Mouse (Mus musculus) embryonic facial prominence, embryonic 10.5 days (tissue): Measurements from ENCODE around the gene Creg2. TPM values are rescaled to one million over a fixed set of nuclear protein-coding genes. Genes with fewer than 3 reads are reported as not detected.

Experiments used
- DNase-seq: peaks from one replicate; pipeline ENCODE4 v3.0.0-alpha.2; 2017; ENCODE audit warnings: low spot score
- H3K27ac ChIP-seq: fragments of 300-500 bp; sonication (generic); replicated peaks from 2 replicates; pipeline ENCODE4 v1.5.1; 2016; ENCODE audit warnings: mild to moderate bottlenecking
- H3K27me3 ChIP-seq: fragments of 300-500 bp; sonication (generic); replicated peaks from 2 replicates; pipeline ENCODE4 v1.6.1; 2016; ENCODE audit warnings: low read depth, mild to moderate bottlenecking; ENCODE audit not compliant: poor library complexity, severe bottlenecking
- H3K36me3 ChIP-seq: fragments of 300-500 bp; sonication (generic); replicated peaks from 2 replicates; pipeline ENCODE4 v1.6.1; 2016; ENCODE audit warnings: mild to moderate bottlenecking, moderate library complexity
- H3K4me1 ChIP-seq: fragments of 300-500 bp; sonication (generic); 2 replicates; pipeline ENCODE4 v1.6.1; 2016
- H3K4me3 ChIP-seq: fragments of 300-500 bp; sonication (generic); 2 replicates; pipeline ENCODE4 v1.5.1; 2016; ENCODE audit warnings: mild to moderate bottlenecking, moderate library complexity
- H3K9me3 ChIP-seq: fragments of 300-500 bp; sonication (generic); 2 replicates; pipeline ENCODE4 v1.6.1; 2016; ENCODE audit warnings: mild to moderate bottlenecking
- WGBS: fragments of 180-500 bp; shearing (Covaris S2); methylation state at CpG from one replicate; pipeline ENCODE4 v1.1.7; 2016; 5-methylcytosine and 5-hydroxymethylcytosine counted together
- polyA plus RNA-seq: library from polyadenylated mRNA; unstranded; fragments of >200 nt; fragmentation: Nextera tagmentation; extraction: Ambion mirVana; gene quantifications from 2 replicates; pipeline ENCODE4 v1.2.1, GENCODE M21; 2016

Creg2 gene
- polyA plus RNA-seq, 1 experiment from 2014 or later, result 0.06 TPM

GRCm38 (mm10) chr1:39648584-39648983, 2.7 kb downstream of the Creg2 start:
- Histone ChIP-seq H3K36me3 (no peaks in the 10 kb centered on the region), H3K27ac (no peak overlapping the region), H3K4me3 (no peak overlapping the region), H3K4me1 (peaks cover 22% of the 10 kb centered on the region), H3K27me3 (peaks cover 60% of the 10 kb centered on the region), H3K9me3 (no peaks in the 10 kb centered on the region)
- no peak for DNase-seq
- WGBS, result 88% methylated on average over 7 of the region's 7 CpGs

DNA sequence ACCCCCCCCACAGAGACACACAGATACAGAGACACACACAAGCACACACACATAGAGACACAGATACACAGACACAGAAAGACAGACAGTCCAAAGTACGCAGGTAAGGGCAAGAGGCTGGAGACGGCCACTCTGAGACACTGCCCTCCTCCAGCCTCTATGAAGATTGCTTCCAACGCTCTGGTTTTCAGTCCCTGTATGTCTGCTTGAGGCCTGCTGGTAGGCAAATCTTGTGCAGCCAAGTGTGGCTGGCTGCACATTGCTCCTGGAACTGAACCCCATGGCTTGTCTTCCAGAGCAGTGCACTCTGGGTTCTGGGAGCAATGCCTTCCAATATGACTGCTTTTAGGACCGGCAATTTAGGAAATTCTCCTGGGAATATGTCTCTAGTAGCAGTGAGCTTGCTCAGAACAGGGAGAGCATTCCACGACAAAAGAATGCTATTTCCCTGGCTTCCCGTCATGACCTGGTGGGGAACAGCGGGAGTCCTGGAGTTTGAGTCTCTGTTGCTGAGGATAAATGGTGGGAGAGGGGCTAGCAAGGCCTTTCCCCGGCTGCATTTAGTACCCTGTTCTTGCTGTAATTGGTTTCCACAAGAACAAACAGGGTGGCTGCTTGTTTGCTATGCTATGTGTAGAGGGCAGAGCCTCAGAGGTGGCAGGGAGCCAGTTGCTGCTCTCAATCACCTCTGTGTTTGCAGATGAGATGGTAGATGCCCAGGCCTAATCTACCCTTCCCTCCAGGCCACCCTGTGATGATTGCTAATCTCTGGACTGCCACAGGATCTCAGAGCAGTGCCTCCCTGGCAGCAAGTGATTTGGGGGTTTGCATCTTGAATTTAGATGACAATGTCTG, 5.1 kb downstream of the Creg2 start:
- WGBS, result 49% methylated on average over 8 of the region's 8 CpGs
- Histone ChIP-seq H3K9me3 (peaks cover 4% of the 10 kb centered on the region), H3K27me3 (peaks cover 43% of the 10 kb centered on the region), H3K27ac (no peak overlapping the region), H3K4me3 (no peak overlapping the region), H3K4me1 (peaks cover 21% of the 10 kb centered on the region), H3K36me3 (no peaks in the 10 kb centered on the region)
- no peak for DNase-seq

GRCm38 (mm10) chr1:39644333-39644732, 6.9 kb downstream of the Creg2 start:
- Histone ChIP-seq H3K27ac (no peak overlapping the region), H3K36me3 (no peaks in the 10 kb centered on the region), H3K9me3 (peaks cover 4% of the 10 kb centered on the region), H3K4me3 (no peak overlapping the region), H3K27me3 (peaks cover 25% of the 10 kb centered on the region), H3K4me1 (0 out of 2 replicates have a peak, but pooled peaks cover 5% of the 10 kb centered on the region)
- 66% methylated on average over 1 of the region's 1 CpGs for WGBS
- DNase-seq, result no peak

- H3K27ac ChIP-seq, result no peak overlapping the region
- H3K4me1 ChIP-seq, result peaks cover 10% of the 10 kb centered on the region
- H3K36me3 ChIP-seq, result no peaks in the 10 kb centered on the region
- no peak for DNase-seq
- H3K4me3 ChIP-seq, result no peak overlapping the region
- H3K9me3 ChIP-seq, result peaks cover 4% of the 10 kb centered on the region
- WGBS, result 88% methylated on average over 7 of the region's 7 CpGs
- no peaks in the 10 kb centered on the region for H3K27me3 ChIP-seq
These were observed 9.6 kb downstream of the Creg2 start for GRCm38 (mm10) chr1:39641667-39642066.

GRCm38 (mm10) chr1:39637139-39637538, 14.1 kb downstream of the Creg2 start:
- H3K36me3 ChIP-seq, result no peaks in the 10 kb centered on the region
- no peaks in the 10 kb centered on the region for H3K27me3 ChIP-seq
- DNase-seq, result no peak
- 62% methylated on average over 8 of the region's 8 CpGs for WGBS
- no peak overlapping the region for H3K27ac ChIP-seq
- H3K4me1 ChIP-seq, result peaks cover 14% of the 10 kb centered on the region
- peaks cover 4% of the 10 kb centered on the region for H3K9me3 ChIP-seq
- H3K4me3 ChIP-seq, result no peak overlapping the region

DNA sequence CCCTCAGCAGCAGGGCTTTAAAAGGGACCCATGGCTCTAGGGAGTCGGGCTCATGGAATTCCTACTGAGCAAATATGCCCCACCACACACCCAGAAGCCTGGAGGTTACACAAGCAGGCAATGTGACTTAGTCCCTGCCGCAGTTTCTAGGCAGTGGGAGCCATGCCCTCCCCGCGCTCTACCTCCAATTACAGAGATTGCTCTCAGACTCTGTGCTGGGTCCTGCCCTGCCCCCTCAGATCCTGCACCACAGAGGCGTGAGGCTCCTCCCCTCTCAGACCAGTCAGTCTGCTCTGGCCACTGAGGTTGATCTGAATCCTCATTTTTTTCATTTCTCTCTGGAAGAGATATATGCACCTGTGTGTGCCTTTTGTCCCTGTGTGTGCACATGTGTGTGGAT, 14.6 kb downstream of the Creg2 start:
- H3K27ac ChIP-seq, result peak overlapping the region; percentile 35; the same call in 1 of the 2 replicates
- peak; percentile 63 for DNase-seq

GRCm38 (mm10) chr1:39636196-39636595, 15.1 kb downstream of the Creg2 start:
- H3K9me3 ChIP-seq, result no peaks in the 10 kb centered on the region
- no peaks in the 10 kb centered on the region for H3K27me3 ChIP-seq
- H3K27ac ChIP-seq, result peak overlapping the region; percentile 35; the same call in 1 of the 2 replicates
- 0 out of 2 replicates have a peak overlapping the region, but pooled peaks have one; percentile 20 for H3K4me3 ChIP-seq
- H3K36me3 ChIP-seq, result no peaks in the 10 kb centered on the region
- H3K4me1 ChIP-seq, result peaks cover 14% of the 10 kb centered on the region
- WGBS, result 27% methylated on average over 5 of the region's 5 CpGs
- no peak for DNase-seq

More for the DNA sequence above, 14.6 kb downstream of the Creg2 start:
- 6% methylated on average over 5 of the region's 5 CpGs for WGBS
- no peaks in the 10 kb centered on the region for H3K27me3 ChIP-seq
- H3K36me3 ChIP-seq, result no peaks in the 10 kb centered on the region
- peak overlapping the region; percentile 20; the same call in 1 of the 2 replicates for H3K4me3 ChIP-seq
- peaks cover 1% of the 10 kb centered on the region for H3K9me3 ChIP-seq
- H3K4me1 ChIP-seq, result peaks cover 14% of the 10 kb centered on the region

DNA sequence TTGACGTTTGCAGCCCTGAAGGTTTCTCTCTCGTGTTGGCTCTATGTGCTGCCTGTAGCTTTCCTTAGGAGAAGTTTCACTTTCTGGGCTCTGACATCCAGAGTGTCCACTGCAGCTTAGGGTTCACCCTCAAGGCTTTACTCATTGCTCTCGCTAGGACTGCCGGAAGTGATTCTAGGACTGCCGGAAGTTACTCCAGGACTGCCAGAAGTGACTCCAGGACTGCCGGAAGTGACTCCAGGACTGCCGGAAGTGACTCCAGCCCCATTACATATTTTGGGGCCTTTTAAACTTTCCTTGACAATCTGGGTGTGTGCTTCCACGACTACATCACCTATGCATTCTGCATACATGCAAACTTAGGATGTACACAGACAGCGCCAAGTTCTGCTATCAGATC, 22.7 kb downstream of the Creg2 start:
- 84% methylated on average over 9 of the region's 9 CpGs for WGBS

DNA sequence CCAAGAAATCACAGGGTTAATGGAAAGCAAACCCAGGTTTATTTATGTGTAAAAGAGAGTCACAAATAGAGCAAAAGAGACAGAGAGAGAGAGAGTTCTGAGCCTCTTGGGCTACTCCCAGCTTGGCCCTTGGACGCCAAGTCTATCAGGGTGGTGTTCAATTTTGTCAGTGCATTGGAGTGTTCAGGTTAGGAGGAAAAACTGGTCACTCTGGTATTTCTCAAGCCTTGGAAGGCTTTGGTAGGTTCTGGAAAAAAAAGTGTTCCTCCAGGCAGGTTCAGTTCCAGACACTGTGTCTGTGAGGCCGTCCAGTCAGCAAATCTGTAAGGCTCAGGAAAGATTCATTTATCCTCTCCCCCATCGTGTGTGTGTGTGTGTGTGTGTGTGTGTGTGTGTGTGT, 25.8 kb downstream of the Creg2 start:
- no peak overlapping the region for H3K27ac ChIP-seq
- no peak for DNase-seq
- no peaks in the 10 kb centered on the region for H3K36me3 ChIP-seq
- WGBS, result 65% methylated on average over 3 of the region's 3 CpGs
- no peaks in the 10 kb centered on the region for H3K9me3 ChIP-seq
- no peak overlapping the region for H3K4me3 ChIP-seq
- H3K27me3 ChIP-seq, result no peaks in the 10 kb centered on the region
- peaks cover 4% of the 10 kb centered on the region; the same call in 1 of the 2 replicates for H3K4me1 ChIP-seq

More for the DNA sequence above, 22.7 kb downstream of the Creg2 start:
- Histone ChIP-seq H3K4me1 (no peaks in the 10 kb centered on the region), H3K36me3 (no peaks in the 10 kb centered on the region), H3K9me3 (no peaks in the 10 kb centered on the region), H3K27ac (no peak overlapping the region), H3K4me3 (no peak overlapping the region), H3K27me3 (no peaks in the 10 kb centered on the region)
- DNase-seq, result no peak

- H3K4me1 ChIP-seq, result peaks cover 4% of the 10 kb centered on the region; the same call in 1 of the 2 replicates
- no peaks in the 10 kb centered on the region for H3K9me3 ChIP-seq
- 45% methylated on average over 1 of the region's 1 CpGs for WGBS
- no peak for DNase-seq
- no peak overlapping the region for H3K4me3 ChIP-seq
- no peak overlapping the region for H3K27ac ChIP-seq
- H3K36me3 ChIP-seq, result no peaks in the 10 kb centered on the region
- H3K27me3 ChIP-seq, result no peaks in the 10 kb centered on the region
These were observed 27.5 kb downstream of the Creg2 start for GRCm38 (mm10) chr1:39623729-39624128.

DNA sequence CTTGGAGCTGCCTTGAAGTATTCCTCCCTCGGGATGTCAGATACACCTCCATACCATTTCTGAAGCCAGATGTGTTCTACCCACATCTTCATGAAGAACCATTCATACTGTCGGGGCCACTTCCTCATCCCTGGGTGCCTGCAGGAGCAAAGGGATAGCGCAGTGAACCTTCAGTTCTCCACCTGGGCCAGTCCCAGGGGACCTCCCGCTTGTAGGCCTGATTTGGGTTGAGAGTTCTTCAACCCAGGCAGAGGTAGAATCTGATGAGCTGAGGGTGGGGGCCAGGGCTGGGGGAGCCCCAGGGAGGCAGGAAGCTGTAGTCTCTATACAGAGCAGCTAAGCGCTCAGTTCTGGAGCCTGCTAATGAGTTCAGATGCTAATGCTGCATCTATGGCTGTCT, 28.2 kb downstream of the Creg2 start:
- DNase-seq, result no peak
- H3K27me3 ChIP-seq, result no peaks in the 10 kb centered on the region
- H3K4me1 ChIP-seq, result peaks cover 4% of the 10 kb centered on the region; the same call in 1 of the 2 replicates
- no peaks in the 10 kb centered on the region for H3K36me3 ChIP-seq
- no peak overlapping the region for H3K4me3 ChIP-seq
- H3K27ac ChIP-seq, result no peak overlapping the region
- H3K9me3 ChIP-seq, result no peaks in the 10 kb centered on the region
- WGBS, result 91% methylated on average over 5 of the region's 5 CpGs

- H3K27ac ChIP-seq, result no peak overlapping the region
- H3K4me3 ChIP-seq, result no peak overlapping the region
- peaks cover 19% of the 10 kb centered on the region for H3K4me1 ChIP-seq
- no peaks in the 10 kb centered on the region for H3K36me3 ChIP-seq
- WGBS, result 56% methylated on average over 8 of the region's 8 CpGs
- H3K27me3 ChIP-seq, result no peaks in the 10 kb centered on the region
- DNase-seq, result no peak
- H3K9me3 ChIP-seq, result no peaks in the 10 kb centered on the region
These were observed 32.8 kb downstream of the Creg2 start for GRCm38 (mm10) chr1:39618524-39618923.

GRCm38 (mm10) chr1:39615526-39615925, 35.7 kb downstream of the Creg2 start:
- WGBS, result 64% methylated on average over 6 of the region's 6 CpGs
- DNase-seq, result no peak
- H3K4me1 ChIP-seq, result peaks cover 22% of the 10 kb centered on the region
- no peaks in the 10 kb centered on the region for H3K36me3 ChIP-seq
- H3K27ac ChIP-seq, result no peak overlapping the region
- no peaks in the 10 kb centered on the region for H3K27me3 ChIP-seq
- H3K9me3 ChIP-seq, result no peaks in the 10 kb centered on the region
- no peak overlapping the region for H3K4me3 ChIP-seq
